Mouse (Mus musculus) neural tube, embryonic 15.5 days (tissue): Measurements from ENCODE around the gene Ankrd11. TPM values are rescaled to one million over a fixed set of nuclear protein-coding genes. Genes with fewer than 3 reads are reported as not detected.

ENCODE experiments used
- ATAC-seq: fragments of 200-750 bp; cut with Nextera tagmentation; 2 replicates; pipeline ENCODE4 v1.8.0; 2017; ENCODE audit warnings: mild to moderate bottlenecking, moderate TSS enrichment, moderate library complexity; ENCODE audit not compliant: low FRiP score
- H3K27ac ChIP-seq: fragments of 300-500 bp; sonication (generic); replicated peaks from 2 replicates; pipeline ENCODE4 v1.5.1; 2015; ENCODE audit warnings: mild to moderate bottlenecking, inconsistent platforms
- H3K27me3 ChIP-seq: fragments of 300-500 bp; sonication (generic); replicated peaks from 2 replicates; pipeline ENCODE4 v1.6.1; 2015; ENCODE audit warnings: inconsistent platforms
- H3K36me3 ChIP-seq: fragments of 300-500 bp; sonication (generic); 2 replicates; pipeline ENCODE4 v1.6.1; 2015; ENCODE audit warnings: inconsistent platforms
- H3K4me1 ChIP-seq: fragments of 300-500 bp; sonication (generic); 2 replicates; pipeline ENCODE4 v1.6.1; 2015; ENCODE audit warnings: inconsistent platforms
- H3K4me2 ChIP-seq: fragments of 300-500 bp; sonication (generic); 2 replicates; pipeline ENCODE4 v1.6.1; 2015; ENCODE audit warnings: inconsistent platforms, mild to moderate bottlenecking, moderate library complexity
- H3K4me3 ChIP-seq: fragments of 300-500 bp; sonication (generic); replicated peaks from 2 replicates; pipeline ENCODE4 v1.5.1; 2015; ENCODE audit warnings: mild to moderate bottlenecking, inconsistent platforms
- H3K9ac ChIP-seq: fragments of 300-500 bp; sonication (generic); replicated peaks from 2 replicates; pipeline ENCODE4 v1.6.1; 2015; ENCODE audit warnings: mild to moderate bottlenecking, inconsistent platforms
- H3K9me3 ChIP-seq: fragments of 300-500 bp; sonication (generic); replicated peaks from 2 replicates; pipeline ENCODE4 v1.6.1; 2016; ENCODE audit warnings: inconsistent platforms
- WGBS: fragments of 180-500 bp; shearing (Covaris S2); methylation state at CpG from one replicate; pipeline ENCODE4 v1.1.7; 2015; ENCODE audit warnings: mixed read lengths; 5-methylcytosine and 5-hydroxymethylcytosine counted together
- polyA plus RNA-seq: library from polyadenylated mRNA; unstranded; fragments of >200 nt; fragmentation: Nextera tagmentation; extraction: Ambion mirVana; gene quantifications from 2 replicates; pipeline ENCODE4 v1.2.1, GENCODE M21; 2015

Gene Ankrd11
- polyA plus RNA-seq, 1 experiment from 2014 or later, result 59.9 TPM

GRCm38 (mm10) chr8:122954090-122954799 lies 87.8 kb downstream of the Ankrd11 start:
- H3K4me3 ChIP-seq, result no peak overlapping the region
- ATAC-seq, result no peak
- H3K27ac ChIP-seq, result no peak overlapping the region
- WGBS, result 81% methylated on average over 3 of the region's 3 CpGs
- H3K4me1 ChIP-seq, result peaks cover 22% of the 10 kb centered on the region
- H3K9ac ChIP-seq, result no peak overlapping the region
- no peak overlapping the region for H3K4me2 ChIP-seq
- no peaks in the 10 kb centered on the region for H3K27me3 ChIP-seq
- H3K9me3 ChIP-seq, result no peaks in the 10 kb centered on the region
- no peaks in the 10 kb centered on the region for H3K36me3 ChIP-seq

GRCm38 (mm10) chr8:122953028-122953427 lies 89.0 kb downstream of the Ankrd11 start:
- no peaks in the 10 kb centered on the region for H3K27me3 ChIP-seq
- 91% methylated on average over 6 of the region's 6 CpGs for WGBS
- no peak overlapping the region for H3K27ac ChIP-seq
- no peaks in the 10 kb centered on the region for H3K36me3 ChIP-seq
- H3K4me2 ChIP-seq, result no peak overlapping the region
- peaks cover 25% of the 10 kb centered on the region for H3K4me1 ChIP-seq
- H3K9me3 ChIP-seq, result no peaks in the 10 kb centered on the region
- H3K4me3 ChIP-seq, result no peak overlapping the region
- ATAC-seq, result no peak
- H3K9ac ChIP-seq, result no peak overlapping the region

DNA sequence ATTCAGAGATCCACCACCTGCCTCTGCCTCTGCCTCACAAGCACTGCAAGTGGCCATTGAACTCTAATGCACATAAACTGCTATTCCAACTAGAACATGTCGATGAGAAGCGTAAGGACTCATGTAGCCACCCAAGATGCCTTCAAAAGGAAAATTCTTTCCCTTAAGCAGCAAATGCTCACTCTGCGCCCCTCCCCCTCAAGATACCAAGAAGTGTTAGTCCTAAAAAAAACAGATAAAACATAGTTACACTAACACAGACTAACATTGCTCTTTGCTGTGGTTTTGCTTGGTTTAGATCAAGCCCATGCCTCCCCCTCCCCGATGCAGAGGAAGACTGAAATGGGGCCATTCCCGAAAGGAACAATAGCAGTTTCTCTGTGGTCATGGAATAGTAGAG lies 90.6 kb downstream of the Ankrd11 start:
- H3K27ac ChIP-seq, result no peak overlapping the region
- no peak for ATAC-seq
- H3K4me2 ChIP-seq, result no peak overlapping the region
- 90% methylated on average over 5 of the region's 5 CpGs for WGBS
- H3K9ac ChIP-seq, result no peak overlapping the region
- no peaks in the 10 kb centered on the region for H3K36me3 ChIP-seq
- no peaks in the 10 kb centered on the region for H3K9me3 ChIP-seq
- H3K27me3 ChIP-seq, result no peaks in the 10 kb centered on the region
- no peak overlapping the region for H3K4me3 ChIP-seq
- H3K4me1 ChIP-seq, result peaks cover 30% of the 10 kb centered on the region

DNA sequence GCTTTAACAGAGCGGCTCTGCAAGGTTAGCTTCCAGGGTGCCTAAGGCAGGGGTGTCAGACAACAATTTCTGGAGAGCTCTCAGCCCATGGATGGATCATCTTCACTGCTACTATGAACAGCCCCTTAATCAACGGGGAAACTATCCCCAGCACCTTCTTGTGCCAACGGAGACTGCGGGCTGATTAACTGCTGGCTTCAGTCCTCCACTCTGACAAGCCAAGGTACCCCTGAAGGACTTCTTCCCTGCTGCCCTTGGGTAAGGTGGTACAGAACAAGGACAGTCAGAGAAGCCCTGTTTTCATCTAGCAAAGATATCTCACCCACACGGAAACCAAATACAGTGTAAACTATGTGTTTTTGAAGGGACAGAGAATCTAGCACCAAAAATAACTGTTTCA lies 92.4 kb downstream of the Ankrd11 start:
- Histone ChIP-seq H3K4me3 (no peak overlapping the region), H3K9ac (no peak overlapping the region), H3K27ac (no peak overlapping the region), H3K9me3 (no peaks in the 10 kb centered on the region), H3K4me2 (no peak overlapping the region), H3K36me3 (no peaks in the 10 kb centered on the region), H3K27me3 (no peaks in the 10 kb centered on the region), H3K4me1 (peaks cover 26% of the 10 kb centered on the region)
- ATAC-seq, result no peak
- 74% methylated on average over 5 of the region's 5 CpGs for WGBS

GRCm38 (mm10) chr8:122945775-122946174 lies 96.3 kb downstream of the Ankrd11 start:
- H3K9me3 ChIP-seq, result no peaks in the 10 kb centered on the region
- no peak overlapping the region for H3K27ac ChIP-seq
- no peak overlapping the region for H3K4me2 ChIP-seq
- H3K36me3 ChIP-seq, result no peaks in the 10 kb centered on the region
- H3K4me1 ChIP-seq, result peaks cover 24% of the 10 kb centered on the region
- ATAC-seq, result no peak
- H3K4me3 ChIP-seq, result no peak overlapping the region
- 74% methylated on average over 2 of the region's 2 CpGs for WGBS
- no peak overlapping the region for H3K9ac ChIP-seq
- H3K27me3 ChIP-seq, result no peaks in the 10 kb centered on the region

DNA sequence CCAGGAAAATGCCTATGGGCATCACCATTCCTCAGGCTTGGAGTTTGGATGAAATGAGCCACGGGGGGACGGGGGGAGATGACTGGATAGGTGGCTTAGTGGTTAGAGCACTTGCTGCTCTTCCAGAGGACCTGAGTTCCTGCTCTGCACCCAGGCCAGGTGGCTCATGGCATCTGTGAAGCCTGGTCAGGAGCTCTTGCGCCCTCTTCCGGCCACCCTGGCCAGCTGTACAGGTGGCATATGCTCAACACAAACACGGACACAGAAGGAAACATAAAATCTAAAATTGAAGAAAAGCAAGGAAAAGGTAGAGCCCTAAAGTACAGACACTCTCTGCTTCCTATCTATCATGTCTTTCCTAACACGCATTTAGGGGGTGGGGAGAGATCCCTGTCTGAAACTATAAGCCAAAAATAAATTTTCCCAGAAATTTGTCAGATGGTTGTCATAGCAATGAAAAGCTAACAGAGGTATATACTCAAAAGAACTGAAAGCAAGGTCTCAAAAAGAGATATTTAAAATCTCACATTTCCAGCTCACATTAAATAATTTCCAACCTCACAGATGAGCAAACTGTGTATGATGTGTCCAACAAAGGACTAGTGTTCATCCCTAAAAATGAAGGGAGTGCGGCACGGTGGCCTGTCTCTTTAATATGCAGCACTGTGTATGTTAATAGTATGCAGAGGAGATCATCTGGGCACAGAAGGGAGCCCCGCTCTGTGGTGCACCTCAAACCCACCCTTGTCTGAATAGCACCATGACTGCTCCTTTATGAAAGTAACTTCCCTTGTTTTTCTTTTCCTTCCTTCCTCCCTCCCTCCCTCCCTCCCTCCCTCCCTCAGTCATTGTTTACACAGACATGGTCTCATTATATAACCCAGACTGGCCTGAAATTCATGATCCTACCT lies 99.0 kb downstream of the Ankrd11 start:
- 65% methylated on average over 9 of the region's 9 CpGs for WGBS
- 0 out of 2 replicates have a peak overlapping the region, but pooled peaks have one; percentile 5 for H3K27ac ChIP-seq
- no peak overlapping the region for H3K4me2 ChIP-seq

DNA sequence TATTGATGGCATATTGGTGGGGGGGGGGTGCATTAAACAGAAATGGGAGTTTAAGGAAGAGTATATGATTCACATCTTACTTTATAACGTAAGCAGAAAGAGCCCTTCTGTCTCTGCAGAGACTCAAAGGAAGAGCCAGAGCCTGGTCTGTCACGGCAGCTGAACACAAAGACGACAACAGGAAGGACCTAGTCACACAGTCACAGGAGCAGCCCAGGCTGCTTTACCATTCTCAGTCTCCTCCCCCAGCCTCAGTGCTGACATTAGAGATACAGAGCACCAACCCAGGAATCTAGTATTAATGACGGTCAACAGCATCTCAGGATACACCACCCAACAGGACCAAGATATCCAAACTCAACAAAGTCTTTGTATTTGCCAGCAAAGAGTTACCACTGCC lies 103.5 kb downstream of the Ankrd11 start:
- peaks cover 47% of the 10 kb centered on the region for H3K4me1 ChIP-seq
- WGBS, result 39% methylated on average over 4 of the region's 4 CpGs
- no peaks in the 10 kb centered on the region for H3K36me3 ChIP-seq
- no peak overlapping the region for H3K9ac ChIP-seq
- H3K27me3 ChIP-seq, result no peaks in the 10 kb centered on the region
- ATAC-seq, result no peak
- no peak overlapping the region for H3K4me3 ChIP-seq
- H3K27ac ChIP-seq, result peak overlapping the region; percentile 45; the same call in 1 of the 2 replicates
- no peak overlapping the region for H3K4me2 ChIP-seq
- H3K9me3 ChIP-seq, result no peaks in the 10 kb centered on the region

More for the DNA sequence above, 99.0 kb downstream of the Ankrd11 start:
- H3K4me3 ChIP-seq, result no peak overlapping the region
- H3K4me1 ChIP-seq, result peaks cover 22% of the 10 kb centered on the region
- no peaks in the 10 kb centered on the region for H3K27me3 ChIP-seq
- H3K36me3 ChIP-seq, result no peaks in the 10 kb centered on the region
- no peaks in the 10 kb centered on the region for H3K9me3 ChIP-seq
- no peak for ATAC-seq
- no peak overlapping the region for H3K9ac ChIP-seq

DNA sequence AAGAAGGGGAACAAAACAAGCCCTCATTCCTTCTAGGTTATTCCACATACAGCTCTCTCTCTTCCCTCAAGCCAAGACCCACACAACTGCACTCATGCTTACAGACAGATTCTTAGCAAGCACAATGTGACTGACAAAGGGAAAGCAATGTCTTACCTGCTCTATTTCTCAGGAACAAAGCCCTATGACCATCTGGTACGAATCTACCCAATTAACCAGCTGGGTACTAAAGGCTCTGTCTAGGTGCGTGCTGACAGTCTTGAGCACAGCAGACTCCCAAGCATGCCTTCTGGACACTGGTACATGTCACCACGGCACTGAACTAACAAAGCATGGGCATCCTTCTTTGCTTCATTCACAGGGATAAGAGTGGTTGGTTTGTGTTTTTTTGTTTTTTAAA lies 103.9 kb downstream of the Ankrd11 start:
- peak overlapping the region; percentile 45; the same call in 1 of the 2 replicates for H3K27ac ChIP-seq
- no peak overlapping the region for H3K4me3 ChIP-seq
- no peaks in the 10 kb centered on the region for H3K36me3 ChIP-seq
- 49% methylated on average over 3 of the region's 3 CpGs for WGBS
- no peak overlapping the region for H3K9ac ChIP-seq
- H3K4me2 ChIP-seq, result no peak overlapping the region
- peaks cover 45% of the 10 kb centered on the region for H3K4me1 ChIP-seq
- H3K27me3 ChIP-seq, result no peaks in the 10 kb centered on the region
- H3K9me3 ChIP-seq, result no peaks in the 10 kb centered on the region
- no peak for ATAC-seq

DNA sequence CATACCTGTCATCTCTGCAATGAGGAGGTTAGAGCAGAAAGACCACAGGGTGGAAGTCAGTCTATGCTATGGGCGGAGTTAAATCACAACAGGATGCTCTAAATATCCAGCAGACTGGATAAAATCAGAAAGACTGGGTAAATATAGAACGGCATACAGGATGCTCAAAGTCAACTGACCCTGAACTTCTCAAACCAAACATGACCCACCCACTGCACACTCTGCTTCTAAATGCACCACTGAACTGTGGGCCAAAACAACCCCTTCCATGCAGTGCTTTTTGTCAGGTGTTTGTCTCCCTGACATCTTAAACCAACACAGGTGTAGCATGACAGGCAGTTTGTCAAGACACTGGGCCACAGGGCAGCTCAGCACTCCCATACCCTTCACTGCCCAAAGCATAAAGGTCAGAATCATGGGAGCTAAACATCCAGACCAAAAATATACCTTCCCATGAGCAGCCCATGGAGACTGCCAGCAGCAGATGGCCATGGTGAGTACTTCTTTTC lies 104.5 kb downstream of the Ankrd11 start:
- H3K27ac ChIP-seq, result no peak overlapping the region
- 93% methylated on average over 2 of the region's 2 CpGs for WGBS

GRCm38 (mm10) chr8:122935912-122936311 lies 106.2 kb downstream of the Ankrd11 start:
- no peak overlapping the region for H3K9ac ChIP-seq
- peaks cover 49% of the 10 kb centered on the region for H3K4me1 ChIP-seq
- WGBS, result 82% methylated on average over 3 of the region's 3 CpGs
- no peaks in the 10 kb centered on the region for H3K27me3 ChIP-seq
- ATAC-seq, result no peak
- H3K4me3 ChIP-seq, result no peak overlapping the region
- H3K4me2 ChIP-seq, result no peak overlapping the region
- peak overlapping the region; percentile 38; the same call in 1 of the 2 replicates for H3K27ac ChIP-seq
- H3K9me3 ChIP-seq, result no peaks in the 10 kb centered on the region
- H3K36me3 ChIP-seq, result no peaks in the 10 kb centered on the region

More for the DNA sequence above, 104.5 kb downstream of the Ankrd11 start:
- Histone ChIP-seq H3K36me3 (no peaks in the 10 kb centered on the region), H3K4me3 (no peak overlapping the region), H3K4me1 (peaks cover 41% of the 10 kb centered on the region), H3K9me3 (no peaks in the 10 kb centered on the region), H3K9ac (no peak overlapping the region), H3K4me2 (no peak overlapping the region), H3K27me3 (no peaks in the 10 kb centered on the region)
- ATAC-seq, result no peak

- 31% methylated on average over 1 of the region's 1 CpGs for WGBS
- Histone ChIP-seq H3K9me3 (no peaks in the 10 kb centered on the region), H3K27ac (peak overlapping the region; percentile 38), H3K9ac (no peak overlapping the region), H3K27me3 (no peaks in the 10 kb centered on the region), H3K4me2 (no peak overlapping the region), H3K4me1 (peaks cover 50% of the 10 kb centered on the region), H3K4me3 (no peak overlapping the region), H3K36me3 (no peaks in the 10 kb centered on the region)
- no peak for ATAC-seq
Measured at GRCm38 (mm10) chr8:122935118-122935517, 107.0 kb downstream of the Ankrd11 start.
